Mouse (Mus musculus) CH12.LX (cell line): ENCODE measurements around the gene Serinc5. TPM values are rescaled to one million over a fixed set of nuclear protein-coding genes. Genes with fewer than 3 reads are reported as not detected.

Source experiments
- DNase-seq: peaks from one replicate; pipeline ENCODE4 v3.0.0-alpha.2; 2013; ENCODE audit errors: extremely low read depth
- H3K27ac ChIP-seq: 2 replicates; pipeline ENCODE4 v1.5.1; 2012; ENCODE audit warnings: low read depth, mild to moderate bottlenecking, control low read depth, moderate library complexity; ENCODE audit not compliant: insufficient read depth
- H3K27me3 ChIP-seq: replicated peaks from 2 replicates; pipeline ENCODE3; 2012; ENCODE audit warnings: inconsistent platforms
- H3K36me3 ChIP-seq, 2 experiments: replicated peaks in 1 of 2; 2 replicates each; pipeline versions ENCODE3 to v1.6.1; 2012; ENCODE audit warnings: inconsistent platforms in 1 of 2, low read length in 1 of 2, mild to moderate bottlenecking in 1 of 2, mixed read lengths in 1 of 2, moderate library complexity in 1 of 2; ENCODE audit not compliant: control insufficient read depth in 1 of 2, insufficient read depth in 1 of 2
- H3K4me1 ChIP-seq, 2 experiments: 2 replicates each; pipeline ENCODE4 v1.6.1; 2012; ENCODE audit warnings: inconsistent platforms in 1 of 2, moderate library complexity in 1 of 2; ENCODE audit not compliant: insufficient read depth in 2 of 2, control insufficient read depth in 1 of 2
- H3K4me2 ChIP-seq: 2 replicates; pipeline ENCODE4 v1.6.1; 2012; ENCODE audit warnings: low read depth, mild to moderate bottlenecking, control low read depth; ENCODE audit not compliant: poor library complexity, insufficient read depth, severe bottlenecking
- H3K4me3 ChIP-seq, 3 experiments: fragments of 150-350 bp in 1 of 3; sonication (generic) in 1 of 3; replicated peaks in 1 of 3; 2 replicates each; pipeline versions ENCODE3 to v1.5.1; 2011 to 2012; ENCODE audit warnings: low read depth in 2 of 3, low read length in 2 of 3, mild to moderate bottlenecking in 2 of 3, moderate library complexity in 2 of 3, control low read depth in 1 of 3, improper control_type of control experiment in 1 of 3, inconsistent platforms in 1 of 3, mixed read lengths in 1 of 3; ENCODE audit not compliant: poor library complexity in 1 of 3
- H3K79me2 ChIP-seq: replicated peaks from 2 replicates; pipeline ENCODE4 v1.6.1; 2012; ENCODE audit warnings: mild to moderate bottlenecking, moderate library complexity; ENCODE audit not compliant: control insufficient read depth, poor library complexity, insufficient read depth, severe bottlenecking; ENCODE audit errors: extremely low read depth
- H3K9ac ChIP-seq: 2 replicates; pipeline ENCODE4 v1.6.1; 2012; ENCODE audit warnings: low read depth, mild to moderate bottlenecking, control low read depth, moderate library complexity; ENCODE audit not compliant: insufficient read depth
- H3K9me3 ChIP-seq: replicated peaks from 2 replicates; pipeline ENCODE3; 2012; ENCODE audit warnings: low read length, inconsistent platforms, mixed read lengths
- BHLHE40 ChIP-seq: IDR thresholded peaks from 2 replicates; pipeline ENCODE4 v1.6.1; 2011; ENCODE audit warnings: mild to moderate bottlenecking, low read depth, low read length, improper control_type of control experiment
- CHD1 ChIP-seq: IDR thresholded peaks from 2 replicates; pipeline ENCODE4 v1.6.1; 2012; ENCODE audit warnings: low read depth, low read length, improper control_type of control experiment, inconsistent platforms
- CHD2 ChIP-seq: IDR thresholded peaks from 2 replicates; pipeline ENCODE4 v1.6.1; 2011; ENCODE audit warnings: low read length, improper control_type of control experiment
- E2F4 ChIP-seq: IDR thresholded peaks from 2 replicates; pipeline ENCODE4 v1.6.1; 2011; ENCODE audit warnings: low read depth, low read length, improper control_type of control experiment; ENCODE audit not compliant: insufficient replicate concordance
- EP300 ChIP-seq: IDR thresholded peaks from 2 replicates; pipeline ENCODE4 v1.6.1; 2011; ENCODE audit warnings: low read length, improper control_type of control experiment
- ETS1 ChIP-seq: conservative IDR thresholded peaks from 2 replicates; pipeline ENCODE4 v1.6.1; 2012; ENCODE audit warnings: low read depth, mild to moderate bottlenecking, inconsistent platforms, low read length, improper control_type of control experiment, moderate library complexity
- JUN ChIP-seq: IDR thresholded peaks from 2 replicates; pipeline ENCODE4 v1.6.1; 2011; ENCODE audit warnings: low read depth, mild to moderate bottlenecking, low read length, improper control_type of control experiment, moderate library complexity; ENCODE audit not compliant: insufficient read depth
- JUND ChIP-seq: conservative IDR thresholded peaks from 2 replicates; pipeline ENCODE4 v1.6.1; 2011; ENCODE audit warnings: low read depth, low read length, improper control_type of control experiment
- KAT2A ChIP-seq: IDR thresholded peaks from 2 replicates; pipeline ENCODE4 v1.6.1; 2012; ENCODE audit warnings: low read length, improper control_type of control experiment, inconsistent platforms; ENCODE audit not compliant: insufficient replicate concordance
- MAFK ChIP-seq: IDR thresholded peaks from 2 replicates; pipeline ENCODE4 v1.6.1; 2011; ENCODE audit warnings: low read length, improper control_type of control experiment; ENCODE audit not compliant: insufficient replicate concordance
- MAX ChIP-seq: IDR thresholded peaks from 2 replicates; pipeline ENCODE4 v1.6.1; 2011; ENCODE audit warnings: low read length, improper control_type of control experiment
- MAZ ChIP-seq: IDR thresholded peaks from 2 replicates; pipeline ENCODE4 v1.6.1; 2012; ENCODE audit warnings: low read depth, mild to moderate bottlenecking, inconsistent platforms, low read length, improper control_type of control experiment, moderate library complexity
- MXI1 ChIP-seq: IDR thresholded peaks from 2 replicates; pipeline ENCODE4 v1.6.1; 2011; ENCODE audit warnings: mild to moderate bottlenecking, low read depth, low read length, improper control_type of control experiment
- MYC ChIP-seq: IDR thresholded peaks from 2 replicates; pipeline ENCODE4 v1.6.1; 2011; ENCODE audit warnings: low read depth, mild to moderate bottlenecking, improper control_type of control experiment, low read length
- NELFE ChIP-seq: IDR thresholded peaks from 2 replicates; pipeline ENCODE4 v1.6.1; 2011; ENCODE audit warnings: low read depth, low read length, improper control_type of control experiment
- NRF1 ChIP-seq: IDR thresholded peaks from 2 replicates; pipeline ENCODE4 v1.6.1; 2014; ENCODE audit warnings: low read depth, mild to moderate bottlenecking, inconsistent platforms, low read length, improper control_type of control experiment, moderate library complexity
- POLR2A ChIP-seq: IDR thresholded peaks from 2 replicates; pipeline ENCODE4 v1.6.1; 2011; ENCODE audit warnings: low read depth, mild to moderate bottlenecking, improper control_type of control experiment, low read length
- POLR2AphosphoS2 ChIP-seq: IDR thresholded peaks from 2 replicates; pipeline ENCODE4 v1.6.1; 2011; ENCODE audit warnings: low read depth, low read length, improper control_type of control experiment
- RAD21 ChIP-seq: IDR thresholded peaks from 2 replicates; pipeline ENCODE4 v1.6.1; 2011; ENCODE audit warnings: low read depth, mild to moderate bottlenecking, low read length, improper control_type of control experiment, moderate library complexity
- RCOR1 ChIP-seq: conservative IDR thresholded peaks from 2 replicates; pipeline ENCODE4 v1.6.1; 2012; ENCODE audit warnings: low read depth, mild to moderate bottlenecking, inconsistent platforms, low read length, improper control_type of control experiment
- UBTF ChIP-seq: IDR thresholded peaks from 2 replicates; pipeline ENCODE4 v1.6.1; 2012; ENCODE audit warnings: low read depth, mild to moderate bottlenecking, inconsistent platforms, low read length, improper control_type of control experiment, moderate library complexity
- USF1 ChIP-seq: IDR thresholded peaks from 2 replicates; pipeline ENCODE4 v1.6.1; 2014; ENCODE audit warnings: low read depth, mild to moderate bottlenecking, inconsistent platforms, low read length, improper control_type of control experiment
- USF2 ChIP-seq: conservative IDR thresholded peaks from 2 replicates; pipeline ENCODE4 v1.6.1; 2011; ENCODE audit warnings: low read depth, low read length, improper control_type of control experiment
- ZC3H11A ChIP-seq: IDR thresholded peaks from 2 replicates; pipeline ENCODE4 v1.6.1; 2012; ENCODE audit warnings: low read depth, mild to moderate bottlenecking, inconsistent platforms, low read length, improper control_type of control experiment
- ZMIZ1 ChIP-seq: IDR thresholded peaks from 2 replicates; pipeline ENCODE4 v1.6.1; 2012; ENCODE audit warnings: low read depth, mild to moderate bottlenecking, inconsistent platforms, low read length, improper control_type of control experiment
- ZNF384 ChIP-seq: IDR thresholded peaks from 2 replicates; pipeline ENCODE4 v1.6.1; 2012; ENCODE audit warnings: low read depth, low read length, improper control_type of control experiment, inconsistent platforms
- dilution Hi-C: fragments of 300-500 bp; cut with MboI; formaldehyde crosslinking; loops from 2 replicates; pipeline ENCODE4 v1.14.3; 2020; ENCODE audit warnings: low sequenced_read_pairs; ENCODE audit not compliant: extremely low pct_unique_long_range_greater_than_20kb, extremely low pct_ligation_motif_present
- in situ Hi-C: fragments of 300-500 bp; cut with MboI; formaldehyde crosslinking; loops from 3 replicates; pipeline ENCODE4 v1.14.3; 2019; ENCODE audit warnings: low sequenced_read_pairs, low pct_ligation_motif_present, low pct_unique_long_range_greater_than_20kb, mixed read lengths
- polyA plus RNA-seq: library from polyadenylated mRNA; unstranded; fragments of >175 nt; gene quantifications from 2 replicates; pipeline ENCODE4 v1.2.1, GENCODE M21; 2012; ENCODE audit warnings: low read depth; ENCODE audit not compliant: insufficient read length
- total RNA-seq, 2 experiments: library from RNA; depleted of rRNA; stranded (reverse); fragments of 300-350 nt in 1 of 2; fragments of >200 nt in 1 of 2; gene quantifications; 2 replicates each; pipeline ENCODE4 v1.2.3; 2012 to 2014

Serinc5 gene
- total and polyA plus RNA-seq, 3 experiments, result 1.9 to 5.2 (median 4.3) TPM

GRCm38 (mm10) chr13:92722389-92722788, 111.5 kb downstream of the Serinc5 start:
- DNase-seq, result no peak
- dilution Hi-C loops, result no loop called here
- TF ChIP-seq USF1, result no peak
- no peak for TF ChIP-seq BHLHE40
- TF ChIP-seq EP300, result no peak
- TF ChIP-seq ETS1, result no peak
- TF ChIP-seq CHD1, result no peak
- no peak for TF ChIP-seq NRF1
- no peak for TF ChIP-seq POLR2A
- no peak for TF ChIP-seq MAFK
- no peak for TF ChIP-seq ZNF384
- no peak for TF ChIP-seq RCOR1
- no peak for TF ChIP-seq E2F4
- no peak for TF ChIP-seq MAX
- TF ChIP-seq MXI1, result no peak
- TF ChIP-seq JUND, result no peak
- no peak for TF ChIP-seq UBTF
- no peak for TF ChIP-seq ZC3H11A
- TF ChIP-seq, all 38 proteins: peak for 0
- Histone ChIP-seq H3K79me2 (no peaks in the 10 kb centered on the region), H3K36me3 (no peaks in the 10 kb centered on the region), H3K4me3 (no peak overlapping the region), H3K27me3 (no peaks in the 10 kb centered on the region), H3K9ac (no peak overlapping the region), H3K27ac (no peak overlapping the region), H3K9me3 (peaks cover 12% of the 10 kb centered on the region), H3K4me2 (no peak overlapping the region), H3K4me1 (peaks cover 9 to 24% of the 10 kb centered on the region in 2 experiments)
- in situ Hi-C loops, result no loop called here

GRCm38 (mm10) chr13:92729811-92730210, 118.9 kb downstream of the Serinc5 start:
- H3K9me3 ChIP-seq, result no peaks in the 10 kb centered on the region
- H3K27ac ChIP-seq, result no peak overlapping the region
- H3K4me2 ChIP-seq, result no peak overlapping the region
- DNase-seq, result no peak
- dilution Hi-C loops, result no loop called here
- TF ChIP-seq ZMIZ1, result no peak
- TF ChIP-seq RCOR1, result no peak
- no peak for TF ChIP-seq POLR2AphosphoS2
- no peak for TF ChIP-seq USF2
- TF ChIP-seq RAD21, result no peak
- no peak for TF ChIP-seq CHD2
- TF ChIP-seq NELFE, result no peak
- TF ChIP-seq MYC, result no peak
- no peak for TF ChIP-seq JUN
- TF ChIP-seq KAT2A, result no peak
- no peak for TF ChIP-seq MAZ
- TF ChIP-seq, all 38 proteins: peak for 0
- no peaks in the 10 kb centered on the region for H3K27me3 ChIP-seq
- H3K36me3 ChIP-seq, result no peaks in the 10 kb centered on the region
- in situ Hi-C loops, result loop anchor here (25.0 kb wide), 2 partner anchors 368 to 818 kb away; partner anchors contain the start of genes Dhfr and Msh3
- no peak overlapping the region for H3K9ac ChIP-seq
- H3K4me3 ChIP-seq, result no peak overlapping the region
- peaks cover 0 to 4% of the 10 kb centered on the region in 2 experiments; a peak in 1 of 4 replicates for H3K4me1 ChIP-seq
- no peaks in the 10 kb centered on the region for H3K79me2 ChIP-seq
